Mouse (Mus musculus): ENCODE measurements around the gene Cfap157. TPM values are rescaled to one million over a fixed set of nuclear protein-coding genes. Genes with fewer than 3 reads are reported as not detected.

Gene Cfap157
- polyA plus RNA-seq, 1 experiment, result not detected

- TF ChIP-seq EP300 (IDR thresholded peaks at IDR 0.05; ENCODE audit: insufficient read depth, low read depth, low read length), result no peak
- TF ChIP-seq CTCF (IDR thresholded peaks at IDR 0.05; ENCODE audit: low read depth, low read length), result no peak
- no peak for TF ChIP-seq POLR2A (IDR thresholded peaks at IDR 0.05; ENCODE audit: insufficient read depth, low read length)
- Histone ChIP-seq H3K36me3 (ENCODE audit: control insufficient read depth, insufficient read depth, low read length, poor library complexity, severe bottlenecking) (no peaks in the 10 kb centered on the region), H3K27ac (ENCODE audit: insufficient read depth, low read length) (no peak overlapping the region), H3K4me3 (ENCODE audit: low read depth, low read length) (peak overlapping the region; percentile 77), H3K27me3 (ENCODE audit: control insufficient read depth, insufficient read depth, low read length, poor library complexity, severe bottlenecking) (no peaks in the 10 kb centered on the region), H3K9ac (ENCODE audit: low read depth, poor library complexity, severe bottlenecking) (peak overlapping the region; percentile 0; the same call in 1 of the 2 replicates), H3K9me3 (replicated peaks; ENCODE audit: control insufficient read depth, insufficient read depth, low read length, poor library complexity, severe bottlenecking) (no peaks in the 10 kb centered on the region), H3K4me1 (ENCODE audit: control insufficient read depth, insufficient read depth, low read length) (peaks cover 3% of the 10 kb centered on the region)
Observed at GRCm38 (mm10) chr2:32776192-32776591, 8.0 kb downstream of the Cfap157 start.

- Histone ChIP-seq H3K27ac (ENCODE audit: insufficient read depth, low read length) (no peak within 1 kb of the TSS), H3K9ac (ENCODE audit: low read depth, poor library complexity, severe bottlenecking) (peak within 1 kb of the TSS; percentile 0; the same call in 1 of the 2 replicates), H3K4me3 (ENCODE audit: low read depth, low read length) (peak within 1 kb of the TSS; percentile 90), H3K9me3 (replicated peaks; ENCODE audit: control insufficient read depth, insufficient read depth, low read length, poor library complexity, severe bottlenecking) (no peaks in the 10 kb centered on the region), H3K36me3 (ENCODE audit: control insufficient read depth, insufficient read depth, low read length, poor library complexity, severe bottlenecking) (no peaks in the 10 kb centered on the region), H3K27me3 (ENCODE audit: control insufficient read depth, insufficient read depth, low read length, poor library complexity, severe bottlenecking) (no peaks in the 10 kb centered on the region), H3K4me1 (ENCODE audit: control insufficient read depth, insufficient read depth, low read length) (no peaks in the 10 kb centered on the region)
- TF ChIP-seq CTCF (IDR thresholded peaks at IDR 0.05; ENCODE audit: low read depth, low read length) (no peak), POLR2A (IDR thresholded peaks at IDR 0.05; ENCODE audit: insufficient read depth, low read length) (peak; percentile 55), EP300 (IDR thresholded peaks at IDR 0.05; ENCODE audit: insufficient read depth, low read depth, low read length) (no peak)
Observed at GRCm38 (mm10) chr2:32775359-32776074, 8.7 kb downstream of the Cfap157 start, which contains the start of the genes Ttc16 and Ptrh1. Ttc16 (minus strand) TSS chr2:32775633. Ptrh1 (plus strand) TSS chr2:32775786.

- no peaks in the 10 kb centered on the region for H3K4me1 ChIP-seq (ENCODE audit: control insufficient read depth, insufficient read depth, low read length)
- TF ChIP-seq CTCF (IDR thresholded peaks at IDR 0.05; ENCODE audit: low read depth, low read length) (no peak), POLR2A (IDR thresholded peaks at IDR 0.05; ENCODE audit: insufficient read depth, low read length) (no peak), EP300 (IDR thresholded peaks at IDR 0.05; ENCODE audit: insufficient read depth, low read depth, low read length) (no peak)
Observed at GRCm38 (mm10) chr2:32772626-32773279, 11.5 kb downstream of the Cfap157 start.

GRCm38 (mm10) chr2:32771886-32772285, 12.3 kb downstream of the Cfap157 start:
- Histone ChIP-seq H3K4me3 (ENCODE audit: low read depth, low read length) (no peak overlapping the region), H3K4me1 (ENCODE audit: control insufficient read depth, insufficient read depth, low read length) (no peaks in the 10 kb centered on the region)

More at GRCm38 (mm10) chr2:32772626-32773279, 11.5 kb downstream of the Cfap157 start:
- Histone ChIP-seq H3K4me3 (ENCODE audit: low read depth, low read length) (no peak overlapping the region), H3K27ac (ENCODE audit: insufficient read depth, low read length) (no peak overlapping the region), H3K9me3 (replicated peaks; ENCODE audit: control insufficient read depth, insufficient read depth, low read length, poor library complexity, severe bottlenecking) (no peaks in the 10 kb centered on the region), H3K9ac (ENCODE audit: low read depth, poor library complexity, severe bottlenecking) (no peak overlapping the region), H3K36me3 (ENCODE audit: control insufficient read depth, insufficient read depth, low read length, poor library complexity, severe bottlenecking) (no peaks in the 10 kb centered on the region), H3K27me3 (ENCODE audit: control insufficient read depth, insufficient read depth, low read length, poor library complexity, severe bottlenecking) (no peaks in the 10 kb centered on the region)

GRCm38 (mm10) chr2:32769327-32770085, 14.7 kb downstream of the Cfap157 start:
- H3K9me3 ChIP-seq (replicated peaks; ENCODE audit: control insufficient read depth, insufficient read depth, low read length, poor library complexity, severe bottlenecking), result no peaks in the 10 kb centered on the region
- H3K36me3 ChIP-seq (ENCODE audit: control insufficient read depth, insufficient read depth, low read length, poor library complexity, severe bottlenecking), result no peaks in the 10 kb centered on the region
- no peak overlapping the region for H3K27ac ChIP-seq (ENCODE audit: insufficient read depth, low read length)
- no peaks in the 10 kb centered on the region for H3K4me1 ChIP-seq (ENCODE audit: control insufficient read depth, insufficient read depth, low read length)
- TF ChIP-seq CTCF (IDR thresholded peaks at IDR 0.05; ENCODE audit: low read depth, low read length), result no peak
- TF ChIP-seq POLR2A (IDR thresholded peaks at IDR 0.05; ENCODE audit: insufficient read depth, low read length), result no peak
- TF ChIP-seq EP300 (IDR thresholded peaks at IDR 0.05; ENCODE audit: insufficient read depth, low read depth, low read length), result no peak
- no peaks in the 10 kb centered on the region for H3K27me3 ChIP-seq (ENCODE audit: control insufficient read depth, insufficient read depth, low read length, poor library complexity, severe bottlenecking)
- no peak overlapping the region for H3K9ac ChIP-seq (ENCODE audit: low read depth, poor library complexity, severe bottlenecking)
- no peak overlapping the region for H3K4me3 ChIP-seq (ENCODE audit: low read depth, low read length)

More at GRCm38 (mm10) chr2:32771886-32772285, 12.3 kb downstream of the Cfap157 start:
- H3K36me3 ChIP-seq (ENCODE audit: control insufficient read depth, insufficient read depth, low read length, poor library complexity, severe bottlenecking), result no peaks in the 10 kb centered on the region
- H3K27me3 ChIP-seq (ENCODE audit: control insufficient read depth, insufficient read depth, low read length, poor library complexity, severe bottlenecking), result no peaks in the 10 kb centered on the region
- H3K9ac ChIP-seq (ENCODE audit: low read depth, poor library complexity, severe bottlenecking), result no peak overlapping the region
- H3K27ac ChIP-seq (ENCODE audit: insufficient read depth, low read length), result no peak overlapping the region
- TF ChIP-seq CTCF (IDR thresholded peaks at IDR 0.05; ENCODE audit: low read depth, low read length) (peak; percentile 32), EP300 (IDR thresholded peaks at IDR 0.05; ENCODE audit: insufficient read depth, low read depth, low read length) (no peak), POLR2A (IDR thresholded peaks at IDR 0.05; ENCODE audit: insufficient read depth, low read length) (no peak)
- no peaks in the 10 kb centered on the region for H3K9me3 ChIP-seq (replicated peaks; ENCODE audit: control insufficient read depth, insufficient read depth, low read length, poor library complexity, severe bottlenecking)

Measured in ES-Bruce4 (cell line).